Mouse (Mus musculus) liver, embryonic 12.5 days (tissue): ENCODE data around the gene Sp1. TPM values are rescaled to one million over a fixed set of nuclear protein-coding genes. Genes with fewer than 3 reads are reported as not detected.

Experiments used
- ATAC-seq: fragments of 200-750 bp; cut with Nextera tagmentation; 2 replicates; pipeline ENCODE4 v1.8.0; 2017; ENCODE audit warnings: moderate number of reproducible peaks, mild to moderate bottlenecking, moderate library complexity
- H3K27ac ChIP-seq: fragments of 300-500 bp; sonication (generic); 2 replicates; pipeline ENCODE4 v1.5.1; 2016; ENCODE audit warnings: mild to moderate bottlenecking
- H3K27me3 ChIP-seq: fragments of 300-500 bp; sonication (generic); replicated peaks from 2 replicates; pipeline ENCODE4 v1.6.1; 2016; ENCODE audit warnings: mild to moderate bottlenecking, moderate library complexity
- H3K36me3 ChIP-seq: fragments of 300-500 bp; sonication (generic); 2 replicates; pipeline ENCODE4 v1.6.1; 2016; ENCODE audit warnings: mild to moderate bottlenecking, moderate library complexity
- H3K4me1 ChIP-seq: fragments of 300-500 bp; sonication (generic); 2 replicates; pipeline ENCODE4 v1.6.1; 2016
- H3K4me2 ChIP-seq: fragments of 300-500 bp; sonication (generic); 2 replicates; pipeline ENCODE4 v1.6.1; 2016; ENCODE audit warnings: mild to moderate bottlenecking, moderate library complexity
- H3K4me3 ChIP-seq: fragments of 300-500 bp; sonication (generic); 2 replicates; pipeline ENCODE4 v1.5.1; 2016; ENCODE audit warnings: mild to moderate bottlenecking, moderate library complexity
- H3K9ac ChIP-seq: fragments of 300-500 bp; sonication (generic); 2 replicates; pipeline ENCODE4 v1.6.1; 2016; ENCODE audit warnings: mild to moderate bottlenecking, moderate library complexity
- H3K9me3 ChIP-seq: fragments of 300-500 bp; sonication (generic); replicated peaks from 2 replicates; pipeline ENCODE4 v1.6.1; 2016; ENCODE audit warnings: mild to moderate bottlenecking, moderate library complexity
- WGBS: fragments of 180-500 bp; shearing (Covaris S2); methylation state at CpG from one replicate; pipeline ENCODE4 v1.1.7; 2016; ENCODE audit not compliant: insufficient replicate concordance; 5-methylcytosine and 5-hydroxymethylcytosine counted together
- polyA plus RNA-seq: library from polyadenylated mRNA; unstranded; fragments of >200 nt; fragmentation: Nextera tagmentation; extraction: Ambion mirVana; gene quantifications from 2 replicates; pipeline ENCODE4 v1.2.1, GENCODE M21; 2016

The Sp1 gene
- polyA plus RNA-seq, 1 experiment from 2014 or later: 5.1 TPM

- no peak overlapping the region for H3K9ac ChIP-seq
- ATAC-seq: no peak
Observed at GRCm38 (mm10) chr15:102420986-102421385, 15.0 kb downstream of the Sp1 start.

GRCm38 (mm10) chr15:102421437-102421836 lies 15.5 kb downstream of the Sp1 start:
- WGBS: 58% methylated on average over 3 of the region's 3 CpGs
- no peaks in the 10 kb centered on the region for H3K9me3 ChIP-seq
- H3K27ac ChIP-seq: no peak overlapping the region
- H3K4me1 ChIP-seq: 0 out of 2 replicates have a peak, but pooled peaks cover 5% of the 10 kb centered on the region
- H3K36me3 ChIP-seq: peaks cover 79% of the 10 kb centered on the region
- no peak overlapping the region for H3K9ac ChIP-seq
- no peak for ATAC-seq
- H3K4me3 ChIP-seq: no peak overlapping the region
- no peak overlapping the region for H3K4me2 ChIP-seq
- H3K27me3 ChIP-seq: no peaks in the 10 kb centered on the region

More at GRCm38 (mm10) chr15:102420986-102421385, 15.0 kb downstream of the Sp1 start:
- Histone ChIP-seq H3K4me3 (no peak overlapping the region), H3K4me1 (0 out of 2 replicates have a peak, but pooled peaks cover 5% of the 10 kb centered on the region), H3K9me3 (no peaks in the 10 kb centered on the region), H3K4me2 (no peak overlapping the region), H3K27ac (no peak overlapping the region), H3K36me3 (peaks cover 77% of the 10 kb centered on the region), H3K27me3 (no peaks in the 10 kb centered on the region)
- WGBS: 39% methylated on average over 1 of the region's 1 CpGs

GRCm38 (mm10) chr15:102423602-102424240 lies 17.8 kb downstream of the Sp1 start:
- Histone ChIP-seq H3K9me3 (no peaks in the 10 kb centered on the region), H3K9ac (no peak overlapping the region), H3K36me3 (peaks cover 84% of the 10 kb centered on the region), H3K4me2 (no peak overlapping the region), H3K27me3 (no peaks in the 10 kb centered on the region), H3K4me3 (no peak overlapping the region), H3K27ac (no peak overlapping the region), H3K4me1 (0 out of 2 replicates have a peak, but pooled peaks cover 5% of the 10 kb centered on the region)
- no peak for ATAC-seq
- WGBS: 87% methylated on average over 2 of the region's 2 CpGs

GRCm38 (mm10) chr15:102424657-102425056 lies 18.7 kb downstream of the Sp1 start:
- 0 out of 2 replicates have a peak, but pooled peaks cover 5% of the 10 kb centered on the region for H3K4me1 ChIP-seq

GRCm38 (mm10) chr15:102426963-102427362 lies 21.0 kb downstream of the Sp1 start:
- no peak overlapping the region for H3K27ac ChIP-seq
- no peak overlapping the region for H3K4me2 ChIP-seq
- H3K4me3 ChIP-seq: no peak overlapping the region
- ATAC-seq: no peak
- H3K27me3 ChIP-seq: no peaks in the 10 kb centered on the region
- H3K9me3 ChIP-seq: no peaks in the 10 kb centered on the region
- H3K4me1 ChIP-seq: no peaks in the 10 kb centered on the region
- H3K36me3 ChIP-seq: peaks cover 94% of the 10 kb centered on the region
- H3K9ac ChIP-seq: no peak overlapping the region
- 100% methylated on average over 1 of the region's 1 CpGs for WGBS

More at GRCm38 (mm10) chr15:102424657-102425056, 18.7 kb downstream of the Sp1 start:
- Histone ChIP-seq H3K27ac (no peak overlapping the region), H3K9ac (no peak overlapping the region), H3K9me3 (no peaks in the 10 kb centered on the region), H3K27me3 (no peaks in the 10 kb centered on the region), H3K4me3 (no peak overlapping the region), H3K4me2 (no peak overlapping the region), H3K36me3 (peaks cover 84% of the 10 kb centered on the region)
- WGBS: 88% methylated on average over 2 of the region's 2 CpGs
- ATAC-seq: no peak

GRCm38 (mm10) chr15:102432046-102432445 lies 26.1 kb downstream of the Sp1 start:
- Histone ChIP-seq H3K4me1 (no peaks in the 10 kb centered on the region), H3K27ac (no peak overlapping the region), H3K4me2 (no peak overlapping the region), H3K4me3 (no peak overlapping the region), H3K9ac (no peak overlapping the region), H3K9me3 (no peaks in the 10 kb centered on the region), H3K36me3 (peaks cover 93% of the 10 kb centered on the region), H3K27me3 (no peaks in the 10 kb centered on the region)
- WGBS: 76% methylated on average over 1 of the region's 1 CpGs
- no peak for ATAC-seq

- Histone ChIP-seq H3K4me1 (no peaks in the 10 kb centered on the region), H3K36me3 (peaks cover 83% of the 10 kb centered on the region), H3K27me3 (no peaks in the 10 kb centered on the region), H3K4me3 (no peak overlapping the region), H3K9me3 (no peaks in the 10 kb centered on the region), H3K4me2 (no peak overlapping the region), H3K27ac (no peak overlapping the region), H3K9ac (no peak overlapping the region)
- 86% methylated on average over 4 of the region's 4 CpGs for WGBS
- no peak for ATAC-seq
Observed at GRCm38 (mm10) chr15:102433173-102433572, 27.2 kb downstream of the Sp1 start.

- no peaks in the 10 kb centered on the region for H3K9me3 ChIP-seq
- H3K36me3 ChIP-seq: no peaks in the 10 kb centered on the region
- ATAC-seq: peak; percentile 47; the same call in 1 of the 2 replicates
- 46% methylated on average over 2 of the region's 2 CpGs for WGBS
- no peak overlapping the region for H3K4me2 ChIP-seq
- H3K27ac ChIP-seq: no peak overlapping the region
- peaks cover 15% of the 10 kb centered on the region for H3K4me1 ChIP-seq
- no peak overlapping the region for H3K4me3 ChIP-seq
- no peaks in the 10 kb centered on the region for H3K27me3 ChIP-seq
- no peak overlapping the region for H3K9ac ChIP-seq
Observed at GRCm38 (mm10) chr15:102442490-102442889, 36.5 kb downstream of the Sp1 start.

- Histone ChIP-seq H3K4me3 (no peak within 1 kb of the TSS), H3K4me1 (peaks cover 15% of the 10 kb centered on the region), H3K27me3 (no peaks in the 10 kb centered on the region), H3K4me2 (no peak within 1 kb of the TSS), H3K27ac (no peak within 1 kb of the TSS), H3K9ac (no peak within 1 kb of the TSS), H3K9me3 (no peaks in the 10 kb centered on the region), H3K36me3 (no peaks in the 10 kb centered on the region)
- WGBS: 68% methylated on average over 7 of the region's 8 CpGs
- ATAC-seq: no peak
Observed at GRCm38 (mm10) chr15:102445146-102445545, 39.2 kb downstream of the Sp1 start, which contains the start of gene Amhr2. Amhr2 (plus strand) TSS chr15:102445367.

GRCm38 (mm10) chr15:102446448-102446847 lies 40.5 kb downstream of the Sp1 start:
- Histone ChIP-seq H3K27ac (no peak overlapping the region), H3K9me3 (no peaks in the 10 kb centered on the region), H3K9ac (no peak overlapping the region), H3K4me3 (no peak overlapping the region), H3K36me3 (no peaks in the 10 kb centered on the region), H3K4me1 (peaks cover 21% of the 10 kb centered on the region), H3K4me2 (no peak overlapping the region), H3K27me3 (no peaks in the 10 kb centered on the region)
- no peak for ATAC-seq
- 11% methylated on average over 4 of the region's 6 CpGs for WGBS

GRCm38 (mm10) chr15:102449366-102449765 lies 43.4 kb downstream of the Sp1 start:
- H3K9ac ChIP-seq: no peak overlapping the region
- H3K4me1 ChIP-seq: peaks cover 32% of the 10 kb centered on the region
- H3K27ac ChIP-seq: no peak overlapping the region
- no peaks in the 10 kb centered on the region for H3K9me3 ChIP-seq
- no peak for ATAC-seq
- 55% methylated on average over 8 of the region's 8 CpGs for WGBS
- H3K4me3 ChIP-seq: no peak overlapping the region
- H3K36me3 ChIP-seq: no peaks in the 10 kb centered on the region
- H3K27me3 ChIP-seq: no peaks in the 10 kb centered on the region
- no peak overlapping the region for H3K4me2 ChIP-seq

- H3K4me1 ChIP-seq: peaks cover 32% of the 10 kb centered on the region
- H3K9ac ChIP-seq: no peak overlapping the region
- 33% methylated on average over 7 of the region's 7 CpGs for WGBS
- H3K4me2 ChIP-seq: peak overlapping the region; percentile 27; the same call in 1 of the 2 replicates
- H3K27me3 ChIP-seq: no peaks in the 10 kb centered on the region
- no peak overlapping the region for H3K27ac ChIP-seq
- no peak for ATAC-seq
- no peak overlapping the region for H3K4me3 ChIP-seq
- no peaks in the 10 kb centered on the region for H3K9me3 ChIP-seq
- H3K36me3 ChIP-seq: no peaks in the 10 kb centered on the region
Observed at GRCm38 (mm10) chr15:102450928-102451327, 45.0 kb downstream of the Sp1 start.
